Mouse (Mus musculus): Measurements from ENCODE around the gene Rars. TPM values are rescaled to one million over a fixed set of nuclear protein-coding genes. Genes with fewer than 3 reads are reported as not detected.
A peak's percentile ranks its signal among the peaks of the same experiment; 100 is the strongest.
"Not testable (repeated sequence)": the region's sequence is repeated elsewhere in the genome, so short reads cannot be mapped to it uniquely, and the experiment has no call there.

Gene Rars
- 10 to 100 TPM; 36.8 to 38.4 TPM for total RNA-seq (2021)

GRCm38 (mm10) chr11:35834022-35834760 is at the start of gene Rars:
Rars (minus strand) TSS chr11:35834506.
- peak; percentile 84 for DNase-seq (ENCODE audit: low spot score)
- intact Hi-C loops (cut with DNase I) = loop anchor here (2.0 kb wide), 1 partner anchor 65 kb away; the partner anchor contains the start of gene Pank3

GRCm38 (mm10) chr11:35882777-35883176 is 48.5 kb upstream of the Rars start:
- intact Hi-C loops (cut with DNase I) = no loop called here
- DNase-seq (ENCODE audit: low spot score) = no peak

- no peak for DNase-seq (ENCODE audit: low spot score)
- intact Hi-C loops (cut with DNase I) = no loop called here
Measured at GRCm38 (mm10) chr11:35878559-35878897, 44.2 kb upstream of the Rars start.

- intact Hi-C loops (cut with DNase I) = no loop called here
- no peak for DNase-seq (ENCODE audit: low spot score)
Measured at GRCm38 (mm10) chr11:35877651-35878558, 43.6 kb upstream of the Rars start.

- intact Hi-C loops (cut with DNase I) = no loop called here
- DNase-seq (ENCODE audit: low spot score) = no peak
Measured at GRCm38 (mm10) chr11:35873624-35874244, 39.4 kb upstream of the Rars start.

- intact Hi-C loops (cut with DNase I) = no loop called here
- DNase-seq (ENCODE audit: low spot score) = no peak
Measured at GRCm38 (mm10) chr11:35870961-35871360, 36.7 kb upstream of the Rars start.

- DNase-seq (ENCODE audit: low spot score) = no peak
- intact Hi-C loops (cut with DNase I) = no loop called here
Measured at GRCm38 (mm10) chr11:35866140-35866539, 31.8 kb upstream of the Rars start.

GRCm38 (mm10) chr11:35864981-35865604 is 30.8 kb upstream of the Rars start:
- intact Hi-C loops (cut with DNase I) = no loop called here

GRCm38 (mm10) chr11:35863653-35864052 is 29.3 kb upstream of the Rars start:
- intact Hi-C loops (cut with DNase I) = no loop called here
- no peak for DNase-seq (ENCODE audit: low spot score)

More at GRCm38 (mm10) chr11:35864981-35865604, 30.8 kb upstream of the Rars start:
- DNase-seq (ENCODE audit: low spot score) = no peak

GRCm38 (mm10) chr11:35857395-35858067 is 23.2 kb upstream of the Rars start:
- intact Hi-C loops (cut with DNase I) = no loop called here
- DNase-seq (ENCODE audit: low spot score) = no peak

GRCm38 (mm10) chr11:35856359-35857040 is 22.2 kb upstream of the Rars start:
- DNase-seq (ENCODE audit: low spot score) = no peak
- intact Hi-C loops (cut with DNase I) = no loop called here

- intact Hi-C loops (cut with DNase I) = no loop called here
- no peak for DNase-seq (ENCODE audit: low spot score)
Measured at GRCm38 (mm10) chr11:35855567-35855966, 21.3 kb upstream of the Rars start.

GRCm38 (mm10) chr11:35854941-35855340 is 20.6 kb upstream of the Rars start:
- DNase-seq (ENCODE audit: low spot score) = no peak
- intact Hi-C loops (cut with DNase I) = no loop called here

- intact Hi-C loops (cut with DNase I) = no loop called here
- no peak for DNase-seq (ENCODE audit: low spot score)
Measured at GRCm38 (mm10) chr11:35853651-35854050, 19.3 kb upstream of the Rars start.

GRCm38 (mm10) chr11:35852731-35853130 is 18.4 kb upstream of the Rars start:
- DNase-seq (ENCODE audit: low spot score) = no peak

GRCm38 (mm10) chr11:35844299-35844698 is 10.0 kb upstream of the Rars start:
- no peak for DNase-seq (ENCODE audit: low spot score)
- intact Hi-C loops (cut with DNase I) = loop anchor here (5.0 kb wide), 1 partner anchor 158 kb away; no protein-coding TSS in a partner anchor

More at GRCm38 (mm10) chr11:35852731-35853130, 18.4 kb upstream of the Rars start:
- intact Hi-C loops (cut with DNase I) = no loop called here

GRCm38 (mm10) chr11:35842560-35842959 is 8.3 kb upstream of the Rars start:
- intact Hi-C loops (cut with DNase I) = loop anchor here (5.0 kb wide), 1 partner anchor 160 kb away; no protein-coding TSS in a partner anchor
- not testable (repeated sequence) for DNase-seq (ENCODE audit: low spot score)

- intact Hi-C loops (cut with DNase I) = loop anchor here (5.0 kb wide), 1 partner anchor 160 kb away; no protein-coding TSS in a partner anchor
- no peak for DNase-seq (ENCODE audit: low spot score)
Measured at GRCm38 (mm10) chr11:35841738-35842325, 7.5 kb upstream of the Rars start.

Data from heart, postnatal 25 days (tissue).